Comparison of ENCODE assay signal across 9 mouse cellular contexts in the genomic region with DNA sequence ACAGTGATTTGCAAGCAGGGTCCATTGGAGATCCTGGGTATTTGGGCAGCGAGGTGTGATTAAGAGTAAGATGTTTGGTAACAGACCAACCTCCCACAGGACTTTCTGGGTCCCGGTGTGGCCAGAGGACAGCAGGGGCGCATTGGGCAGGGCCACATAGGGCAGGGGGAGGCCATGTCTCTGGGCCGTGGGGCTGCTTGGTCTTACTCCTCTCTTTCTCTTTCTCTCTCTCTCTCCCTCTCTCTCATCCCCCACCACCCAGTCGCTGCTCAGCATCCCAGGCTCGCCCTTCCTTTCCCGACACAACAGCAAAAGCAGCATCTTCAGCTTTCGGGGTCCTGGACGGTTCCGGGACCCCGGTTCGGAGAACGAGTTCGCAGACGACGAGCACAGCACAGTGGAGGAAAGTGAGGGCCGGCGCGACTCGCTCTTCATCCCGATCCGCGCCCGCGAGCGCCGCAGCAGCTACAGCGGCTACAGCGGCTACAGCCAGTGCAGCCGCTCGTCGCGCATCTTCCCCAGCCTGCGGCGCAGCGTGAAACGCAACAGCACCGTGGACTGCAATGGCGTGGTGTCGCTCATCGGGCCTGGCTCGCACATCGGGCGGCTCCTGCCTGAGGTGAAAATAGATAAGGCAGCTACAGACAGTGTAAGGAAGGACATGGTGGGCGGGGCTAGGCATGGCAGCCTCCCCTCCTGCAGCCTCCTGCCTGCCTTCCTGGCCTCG.
DNase-seq lines count a peak whose midpoint lies in the region; ATAC-seq and TF ChIP-seq lines count a peak whose summit lies in the region.
"Had no signal": no experiment of that assay in that cellular context is flagged by ENCODE, and none has a peak within 500 bp of the region (broad histone marks: within the 10 kb centered on the region; RNA-seq: fewer than 3 reads in every experiment).

No protein-coding gene starts in this region.

- intact Hi-C loops in gastrocnemius, adult 2 months (cut with DNase I): no loop called here

- WGBS in embryonic facial prominence, embryonic 12.5 days: under 1% methylated on average over 46 of the region's 46 CpGs
- WGBS in hindbrain, embryonic 10.5 days: under 1% methylated on average over 46 of the region's 46 CpGs
- WGBS in limb, embryonic 11.5 days: under 1% methylated on average over 46 of the region's 46 CpGs
- under 1% methylated on average over 44 of the region's 46 CpGs for WGBS in midbrain, embryonic 11.5 days

- H3K27me3 ChIP-seq in embryonic facial prominence, embryonic 12.5 days: no peaks in the 10 kb centered on the region
- H3K27me3 ChIP-seq in hindbrain, embryonic 10.5 days (ENCODE audit: insufficient read depth, poor library complexity, severe bottlenecking): peaks cover 18% of the 10 kb centered on the region
- 0 out of 2 replicates have a peak, but pooled peaks cover 3% of the 10 kb centered on the region for H3K27me3 ChIP-seq in limb, embryonic 11.5 days (ENCODE audit: control insufficient read depth, insufficient read depth, low read length)
- no peaks in the 10 kb centered on the region for H3K27me3 ChIP-seq in midbrain, embryonic 11.5 days (ENCODE audit: control insufficient read depth, insufficient read depth, low read length)
- H3K27me3 ChIP-seq in splenic B cell, adult 2 months (ENCODE audit: control insufficient read depth, insufficient read depth, low read length, poor library complexity, severe bottlenecking): no peaks in the 10 kb centered on the region; the same call in 1 of the 2 replicates

- peak; percentile 33 for TF ChIP-seq CTCF in gastrocnemius, adult 2 months (IDR thresholded peaks at IDR 0.05)

- H3K4me1 ChIP-seq in embryonic facial prominence, embryonic 12.5 days: peaks cover 4% of the 10 kb centered on the region; the same call in 1 of the 2 replicates
- H3K4me1 ChIP-seq in hindbrain, embryonic 10.5 days (replicated peaks): peaks cover 31% of the 10 kb centered on the region
- H3K4me1 ChIP-seq in limb, embryonic 11.5 days (ENCODE audit: control insufficient read depth, insufficient read depth, low read length): no peaks in the 10 kb centered on the region
- peaks cover 9% of the 10 kb centered on the region; the same call in 1 of the 2 replicates for H3K4me1 ChIP-seq in midbrain, embryonic 11.5 days (ENCODE audit: control insufficient read depth, insufficient read depth, low read length)

- no peaks in the 10 kb centered on the region for H3K9me3 ChIP-seq in embryonic facial prominence, embryonic 12.5 days
- H3K9me3 ChIP-seq in hindbrain, embryonic 10.5 days: no peaks in the 10 kb centered on the region
- H3K9me3 ChIP-seq in limb, embryonic 11.5 days (ENCODE audit: control insufficient read depth, low read length): no peaks in the 10 kb centered on the region
- H3K9me3 ChIP-seq in midbrain, embryonic 11.5 days (ENCODE audit: control insufficient read depth, low read length): no peaks in the 10 kb centered on the region

- no peaks in the 10 kb centered on the region for H3K36me3 ChIP-seq in embryonic facial prominence, embryonic 12.5 days
- H3K36me3 ChIP-seq in hindbrain, embryonic 10.5 days: 0 out of 2 replicates have a peak, but pooled peaks cover 3% of the 10 kb centered on the region
- H3K36me3 ChIP-seq in limb, embryonic 11.5 days (ENCODE audit: control insufficient read depth, insufficient read depth, low read length): no peaks in the 10 kb centered on the region
- H3K36me3 ChIP-seq in midbrain, embryonic 11.5 days (ENCODE audit: control insufficient read depth, insufficient read depth, low read length): no peaks in the 10 kb centered on the region
- H3K36me3 ChIP-seq in splenic B cell, adult 2 months (ENCODE audit: control insufficient read depth, insufficient read depth, low read length, poor library complexity, severe bottlenecking): no peaks in the 10 kb centered on the region

- peak; percentile 58 for DNase-seq in gastrocnemius, adult 2 months
- DNase-seq in gastrocnemius, adult 18-20 months (ENCODE audit: low spot score): no peak
- peak; percentile 54 for DNase-seq in R1 (ENCODE audit: low read depth, low spot score)
- DNase-seq in hindbrain, embryonic 10.5 days (ENCODE audit: low spot score): peak; percentile 76
- peak; percentile 79 for DNase-seq in limb, embryonic 11.5 days (ENCODE audit: low spot score)
- peak; percentile 98 for DNase-seq in midbrain, embryonic 11.5 days (ENCODE audit: low spot score, missing footprints)
- peak; percentile 18 for DNase-seq in splenic B cell, adult 2 months (ENCODE audit: low read depth, low spot score)

- peak overlapping the region; percentile 69 for H3K4me3 ChIP-seq in gastrocnemius, adult 2 months
- H3K4me3 ChIP-seq in embryonic facial prominence, embryonic 12.5 days: peak overlapping the region; percentile 54
- H3K4me3 ChIP-seq in hindbrain, embryonic 10.5 days: peak overlapping the region; percentile 70
- H3K4me3 ChIP-seq in limb, embryonic 11.5 days (ENCODE audit: low read depth, low read length): peak overlapping the region; percentile 65
- H3K4me3 ChIP-seq in midbrain, embryonic 11.5 days (ENCODE audit: low read depth, low read length): peak overlapping the region; percentile 55

- peak overlapping the region; percentile 61 for H3K9ac ChIP-seq in embryonic facial prominence, embryonic 12.5 days
- H3K9ac ChIP-seq in limb, embryonic 11.5 days (ENCODE audit: low read length): peak overlapping the region; percentile 45
- H3K9ac ChIP-seq in midbrain, embryonic 11.5 days (ENCODE audit: low read length): peak overlapping the region; percentile 63

- peak; percentile 85 for ATAC-seq in embryonic facial prominence, embryonic 12.5 days (ENCODE audit: insufficient number of reproducible peaks, insufficient read depth, low FRiP score, low TSS enrichment)
- peak; percentile 70; the same call in 1 of the 2 replicates for ATAC-seq in limb, embryonic 11.5 days (ENCODE audit: insufficient number of reproducible peaks, low FRiP score, low TSS enrichment, low read depth)
- peak; percentile 91 for ATAC-seq in midbrain, embryonic 11.5 days (ENCODE audit: low FRiP score)

- H3K4me2 ChIP-seq in embryonic facial prominence, embryonic 12.5 days (replicated peaks): peak overlapping the region; percentile 83
- H3K4me2 ChIP-seq in limb, embryonic 11.5 days (ENCODE audit: low read depth, severe bottlenecking): peak overlapping the region; percentile 48
- peak overlapping the region; percentile 48 for H3K4me2 ChIP-seq in midbrain, embryonic 11.5 days

- no peak overlapping the region for H3K27ac ChIP-seq in gastrocnemius, adult 2 months
- 0 out of 2 replicates have a peak overlapping the region, but pooled peaks have one; percentile 25 for H3K27ac ChIP-seq in embryonic facial prominence, embryonic 12.5 days
- H3K27ac ChIP-seq in hindbrain, embryonic 10.5 days: peak overlapping the region; percentile 89
- no peak overlapping the region for H3K27ac ChIP-seq in limb, embryonic 11.5 days (replicated peaks; ENCODE audit: low read depth, low read length)
- peak overlapping the region; percentile 40; the same call in 1 of the 2 replicates for H3K27ac ChIP-seq in midbrain, embryonic 11.5 days (ENCODE audit: low read depth, low read length)
- H3K27ac ChIP-seq: macrophage had no signal

Comparison
In these comparisons a context has a peak if more than half of its experiments do, and no peak if none do; other contexts are left out.
1. H3K27ac ChIP-seq: peak in embryonic facial prominence, embryonic 12.5 days (single experiment), hindbrain, embryonic 10.5 days (single experiment) and midbrain, embryonic 11.5 days (single experiment); none in gastrocnemius, adult 2 months (single experiment) and limb, embryonic 11.5 days (single experiment).
2. Peak in every context shown above with its lines, with median percentiles within 50 percentile points of each other: H3K4me3 ChIP-seq, ATAC-seq, H3K4me2 ChIP-seq and H3K9ac ChIP-seq.